Mouse (Mus musculus) splenic B cell, adult 2 months (primary cell): ENCODE data around the gene Gm2016.
"Not testable (repeated sequence)": the region's sequence is repeated elsewhere in the genome, so short reads cannot be mapped to it uniquely, and the experiment has no call there.

Source experiments
- DNase-seq: peaks from one replicate; pipeline ENCODE4 v3.0.0-alpha.2; 2011; ENCODE audit warnings: low read depth, low spot score
- H3K27me3 ChIP-seq: 2 replicates; pipeline ENCODE4 v1.6.1; 2012; ENCODE audit warnings: mild to moderate bottlenecking, low read length, moderate library complexity, mixed read lengths; ENCODE audit not compliant: control insufficient read depth, poor library complexity, insufficient read depth, severe bottlenecking
- H3K36me3 ChIP-seq: 2 replicates; pipeline ENCODE4 v1.6.1; 2012; ENCODE audit warnings: mild to moderate bottlenecking, low read length, moderate library complexity, mixed read lengths; ENCODE audit not compliant: control insufficient read depth, poor library complexity, insufficient read depth, severe bottlenecking

Gene Gm2016

GRCm38 (mm10) chr12:87873772-87874171, at the start of gene Gm2016:
Gene Gm2016 (plus strand): TSS chr12:87874072.
- not testable (repeated sequence) for H3K36me3 ChIP-seq, H3K27me3 ChIP-seq, DNase-seq

DNA sequence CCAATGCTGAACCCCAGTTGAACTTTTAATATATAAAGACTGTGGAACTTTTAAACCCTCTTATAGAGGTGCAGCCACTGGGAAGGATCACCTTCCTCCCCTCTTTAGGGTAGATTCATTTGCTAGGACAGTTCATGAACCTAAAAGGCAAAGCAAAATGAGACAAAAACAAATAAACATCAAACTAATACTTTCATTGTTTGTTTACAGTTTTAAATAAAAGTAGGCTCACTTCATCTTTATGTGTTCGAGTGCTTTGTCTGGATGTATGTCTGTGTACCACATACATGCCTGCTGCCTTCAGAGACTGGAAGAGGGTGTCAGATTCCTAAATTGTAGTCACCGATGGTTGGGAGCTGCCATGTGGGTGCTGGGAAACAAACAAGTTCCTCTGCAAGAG, 31.6 kb upstream of the Gm2016 start, which contains the start of gene Gm2001:
Gene Gm2001, minus strand, starts transcription at position 101 of the 400 bp plus-strand sequence.
- not testable (repeated sequence) for H3K36me3 ChIP-seq, DNase-seq, H3K27me3 ChIP-seq

DNA sequence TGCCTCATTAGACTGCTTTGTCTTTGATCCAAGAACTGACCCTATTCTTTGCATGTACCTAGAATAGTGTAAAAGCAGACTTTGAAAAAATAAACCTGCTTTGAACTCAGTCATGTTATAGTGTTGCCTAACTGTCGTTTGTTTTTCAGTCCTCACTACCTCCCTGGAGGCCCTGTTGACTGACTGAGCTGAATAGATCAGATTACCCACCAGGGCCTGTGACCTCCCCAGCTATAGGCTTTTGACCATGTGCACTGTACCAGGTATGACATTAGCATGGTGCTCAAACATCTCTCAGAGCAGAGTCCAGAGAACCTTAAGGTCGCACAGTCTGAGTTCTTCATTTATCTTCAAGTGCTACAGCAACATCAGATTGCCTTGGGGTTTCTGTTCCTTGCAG, 23.2 kb upstream of the Gm2016 start:
- not testable (repeated sequence) for DNase-seq, H3K27me3 ChIP-seq, H3K36me3 ChIP-seq

DNA sequence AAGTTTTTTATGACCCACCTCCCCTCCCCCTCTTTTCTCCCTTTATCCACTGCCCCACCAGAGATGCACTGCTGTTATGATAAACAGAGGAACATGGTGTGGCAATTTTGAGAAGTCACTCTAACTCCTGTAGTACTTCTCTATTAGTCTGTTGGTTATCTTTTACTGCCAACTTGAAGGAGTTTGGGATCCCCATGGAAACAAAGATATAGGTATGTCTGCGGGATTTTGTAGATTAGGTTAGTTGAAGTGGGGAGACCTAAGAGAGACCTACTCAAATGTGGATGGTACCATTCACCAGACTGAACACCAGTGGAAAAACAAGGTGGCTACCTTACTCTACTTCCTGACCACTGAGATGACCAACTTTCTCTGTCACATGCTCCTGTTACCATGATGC, 17.8 kb upstream of the Gm2016 start:
- H3K36me3 ChIP-seq, DNase-seq, H3K27me3 ChIP-seq: not testable (repeated sequence)

- not testable (repeated sequence) for H3K27me3 ChIP-seq, H3K36me3 ChIP-seq, DNase-seq
These were observed 11.9 kb upstream of the Gm2016 start for GRCm38 (mm10) chr12:87861740-87862692.

GRCm38 (mm10) chr12:87863638-87864037, 10.2 kb upstream of the Gm2016 start:
- not testable (repeated sequence) for DNase-seq, H3K36me3 ChIP-seq, H3K27me3 ChIP-seq

- not testable (repeated sequence) for H3K36me3 ChIP-seq, DNase-seq, H3K27me3 ChIP-seq
These were observed 9.8 kb upstream of the Gm2016 start for GRCm38 (mm10) chr12:87864048-87864447.

GRCm38 (mm10) chr12:87895070-87895469, 21.2 kb downstream of the Gm2016 start, which contains the start of gene Gm2022:
Gene Gm2022 (plus strand): TSS chr12:87895370.
- not testable (repeated sequence) for H3K27me3 ChIP-seq, DNase-seq, H3K36me3 ChIP-seq

DNA sequence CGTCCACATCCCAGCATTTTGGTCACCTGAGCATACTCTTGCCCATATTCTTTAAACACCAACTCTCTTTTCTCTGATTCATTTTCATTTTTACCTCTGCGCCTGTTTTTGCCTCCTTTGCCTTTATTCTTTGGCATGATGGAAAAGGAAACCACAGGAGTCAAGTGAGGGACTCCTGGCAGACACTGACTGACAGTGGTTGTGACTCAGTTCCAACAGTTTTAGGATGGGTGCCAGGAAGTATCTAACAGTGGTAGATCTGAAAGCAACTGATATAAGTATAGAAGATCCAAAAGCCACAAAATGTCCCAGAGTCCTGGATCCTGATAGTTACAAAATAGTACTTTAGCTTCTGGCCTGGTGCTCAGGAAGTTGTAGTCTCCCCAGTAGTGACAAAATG, 45.8 kb downstream of the Gm2016 start, which contains the start of gene Gm2035:
Gene Gm2035, minus strand, starts transcription at position 137 of the 400 bp plus-strand sequence.
- H3K27me3 ChIP-seq, DNase-seq, H3K36me3 ChIP-seq: not testable (repeated sequence)
